Mouse (Mus musculus) heart, embryonic 10.5 days (tissue): ENCODE data around the gene Zdhhc20. TPM values are rescaled to one million over a fixed set of nuclear protein-coding genes. Genes with fewer than 3 reads are reported as not detected.
"Not testable (repeated sequence)": the region's sequence is repeated elsewhere in the genome, so short reads cannot be mapped to it uniquely, and the experiment has no call there.

ENCODE experiments used
- DNase-seq: peaks from one replicate; pipeline ENCODE4 v3.0.0-alpha.2; 2017; ENCODE audit warnings: low spot score
- H3K27ac ChIP-seq: fragments of 300-500 bp; sonication (generic); 2 replicates; pipeline ENCODE4 v1.5.1; 2016; ENCODE audit warnings: mild to moderate bottlenecking
- H3K27me3 ChIP-seq: fragments of 300-500 bp; sonication (generic); 2 replicates; pipeline ENCODE4 v1.6.1; 2016; ENCODE audit warnings: mild to moderate bottlenecking; ENCODE audit not compliant: poor library complexity, insufficient read depth, severe bottlenecking
- H3K36me3 ChIP-seq: fragments of 300-500 bp; sonication (generic); 2 replicates; pipeline ENCODE4 v1.6.1; 2016; ENCODE audit warnings: mild to moderate bottlenecking, moderate library complexity
- H3K4me1 ChIP-seq: fragments of 300-500 bp; sonication (generic); 2 replicates; pipeline ENCODE4 v1.6.1; 2016; ENCODE audit warnings: mild to moderate bottlenecking
- H3K4me3 ChIP-seq: fragments of 300-500 bp; sonication (generic); 2 replicates; pipeline ENCODE4 v1.5.1; 2016; ENCODE audit warnings: mild to moderate bottlenecking, moderate library complexity
- H3K9me3 ChIP-seq: fragments of 300-500 bp; sonication (generic); 2 replicates; pipeline ENCODE4 v1.6.1; 2016; ENCODE audit warnings: mild to moderate bottlenecking, moderate library complexity
- WGBS: fragments of 180-500 bp; shearing (Covaris S2); methylation state at CpG from one replicate; pipeline ENCODE4 v1.1.7; 2016; 5-methylcytosine and 5-hydroxymethylcytosine counted together
- polyA plus RNA-seq: library from polyadenylated mRNA; unstranded; fragments of >200 nt; fragmentation: Nextera tagmentation; extraction: Ambion mirVana; gene quantifications from 2 replicates; pipeline ENCODE4 v1.2.1, GENCODE M21; 2016

The Zdhhc20 gene
- 46.7 and 52.1 TPM in 2 replicates for polyA plus RNA-seq

DNA sequence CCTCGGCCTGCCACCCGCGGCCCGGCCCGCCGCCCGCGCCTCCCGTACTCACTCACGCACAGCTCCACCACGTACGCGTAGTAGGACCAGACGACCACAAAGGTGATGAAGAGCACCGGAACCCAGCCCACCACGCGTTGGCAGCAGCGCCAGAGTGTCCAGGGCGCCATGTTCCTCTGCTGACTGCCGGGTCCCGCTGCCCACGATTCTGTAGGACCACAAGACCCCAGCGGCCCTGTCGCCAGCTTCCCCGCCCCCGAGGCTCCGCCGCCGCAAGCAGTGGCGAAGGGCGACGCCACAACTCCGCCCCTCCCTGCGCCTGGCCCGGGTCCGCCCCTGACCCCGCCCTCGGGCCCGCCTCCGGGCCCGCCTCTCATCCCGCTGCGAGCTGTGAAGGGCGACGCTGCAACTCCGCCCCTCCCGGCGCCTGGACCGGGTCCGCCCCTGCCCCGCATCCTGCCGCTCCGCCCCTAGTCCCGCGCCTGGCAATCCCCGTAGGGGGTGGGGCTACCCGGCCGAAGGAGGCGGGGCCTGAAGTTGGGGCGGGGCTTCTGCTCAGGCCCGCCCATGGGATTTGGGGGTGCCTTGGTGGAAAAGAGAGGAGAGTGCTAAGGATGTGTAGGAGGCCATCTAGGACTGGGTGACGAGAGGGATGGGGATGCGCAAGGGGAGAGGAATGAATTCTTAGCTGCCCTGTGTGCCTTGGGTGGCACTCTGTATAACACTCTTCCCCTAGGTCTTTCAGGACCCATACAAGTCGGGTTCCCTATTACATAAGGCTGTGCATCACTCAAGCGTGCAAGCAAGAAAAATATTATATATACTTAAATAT lies at the start of gene Zdhhc20:
TSS of gene Zdhhc20 (minus strand) at position 266 of the 832 bp plus-strand sequence.
- DNase-seq = peak; percentile 98
- Histone ChIP-seq H3K4me3 (peak within 1 kb of the TSS; percentile 79), H3K27ac (peak within 1 kb of the TSS; percentile 92), H3K9me3 (no peaks in the 10 kb centered on the region), H3K36me3 (0 out of 2 replicates have a peak, but pooled peaks cover 3% of the 10 kb centered on the region), H3K4me1 (peaks cover 9% of the 10 kb centered on the region), H3K27me3 (no peaks in the 10 kb centered on the region)
- WGBS = 4% methylated on average over 65 of the region's 65 CpGs

DNA sequence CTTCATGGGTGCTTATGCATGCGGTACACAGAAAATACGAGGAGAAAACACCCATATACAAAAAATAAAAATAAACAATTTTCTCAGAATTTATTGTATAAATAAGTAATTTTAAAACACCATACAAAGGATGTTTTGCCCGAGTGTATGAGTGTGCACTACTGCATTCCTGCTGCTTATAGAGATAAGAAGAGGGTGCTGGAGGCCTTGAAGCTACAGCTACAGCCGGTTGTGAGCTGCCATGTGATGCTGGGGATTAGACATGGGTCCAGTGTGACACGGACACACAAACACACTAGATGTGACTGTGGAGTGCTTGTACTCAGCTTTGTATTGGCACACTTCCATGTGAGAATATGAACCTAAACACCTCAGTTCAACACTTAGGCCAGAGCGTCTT lies 47.2 kb upstream of the Zdhhc20 start:
- Histone ChIP-seq H3K4me1 (0 out of 2 replicates have a peak, but pooled peaks cover 7% of the 10 kb centered on the region), H3K27ac (no peak overlapping the region), H3K36me3 (peaks cover 19% of the 10 kb centered on the region; the same call in 1 of the 2 replicates), H3K4me3 (no peak overlapping the region), H3K27me3 (no peaks in the 10 kb centered on the region), H3K9me3 (no peaks in the 10 kb centered on the region)
- no peak for DNase-seq
- WGBS = 76% methylated on average over 6 of the region's 6 CpGs

DNA sequence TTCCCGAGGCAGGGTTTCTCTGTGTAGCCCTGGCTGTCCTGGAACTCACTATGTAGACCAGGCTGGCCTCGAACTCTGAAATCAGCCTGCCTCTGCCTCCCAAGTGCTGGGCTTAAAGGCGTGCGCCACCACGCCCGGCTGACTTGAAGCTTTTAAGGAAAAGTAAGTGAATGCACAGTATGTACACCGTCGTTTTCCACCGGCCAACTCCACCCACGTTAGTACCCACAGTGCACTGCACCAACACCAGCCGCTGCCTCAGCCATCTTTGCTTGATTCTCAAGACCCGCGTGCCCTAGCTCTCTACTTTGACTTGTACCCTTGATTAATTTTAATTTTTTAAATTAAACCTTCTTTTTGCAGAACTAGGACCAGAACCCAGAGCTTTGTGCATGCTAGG lies 44.6 kb upstream of the Zdhhc20 start:
- Histone ChIP-seq H3K27ac (no peak overlapping the region), H3K36me3 (peaks cover 15% of the 10 kb centered on the region; the same call in 1 of the 2 replicates), H3K27me3 (no peaks in the 10 kb centered on the region), H3K4me1 (0 out of 2 replicates have a peak, but pooled peaks cover 7% of the 10 kb centered on the region), H3K9me3 (no peaks in the 10 kb centered on the region), H3K4me3 (no peak overlapping the region)
- no peak for DNase-seq
- 89% methylated on average over 13 of the region's 13 CpGs for WGBS

DNA sequence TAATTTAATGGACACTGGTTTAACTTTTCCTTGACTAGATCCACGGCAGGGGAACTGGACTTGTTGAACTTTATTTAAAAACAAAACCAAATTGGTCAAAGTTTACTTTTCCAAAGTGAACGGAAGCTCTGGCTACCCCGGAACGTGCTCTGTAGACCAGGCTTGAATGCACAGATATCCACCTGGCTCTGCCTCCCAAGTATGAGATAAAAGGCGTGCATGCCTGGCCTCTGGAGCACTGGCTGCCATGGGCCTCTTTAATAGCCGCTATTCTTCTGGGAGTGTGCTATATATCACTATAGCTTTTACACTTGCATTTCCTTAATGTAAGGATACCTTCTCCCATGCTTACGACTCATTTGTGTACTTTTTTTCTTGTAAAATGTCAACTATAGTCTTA lies 43.5 kb upstream of the Zdhhc20 start:
- H3K27me3 ChIP-seq = no peaks in the 10 kb centered on the region
- H3K4me3 ChIP-seq = no peak overlapping the region
- H3K27ac ChIP-seq = no peak overlapping the region
- DNase-seq = no peak
- peaks cover 14% of the 10 kb centered on the region; the same call in 1 of the 2 replicates for H3K36me3 ChIP-seq
- 60% methylated on average over 7 of the region's 7 CpGs for WGBS
- 0 out of 2 replicates have a peak, but pooled peaks cover 7% of the 10 kb centered on the region for H3K4me1 ChIP-seq
- H3K9me3 ChIP-seq = no peaks in the 10 kb centered on the region

DNA sequence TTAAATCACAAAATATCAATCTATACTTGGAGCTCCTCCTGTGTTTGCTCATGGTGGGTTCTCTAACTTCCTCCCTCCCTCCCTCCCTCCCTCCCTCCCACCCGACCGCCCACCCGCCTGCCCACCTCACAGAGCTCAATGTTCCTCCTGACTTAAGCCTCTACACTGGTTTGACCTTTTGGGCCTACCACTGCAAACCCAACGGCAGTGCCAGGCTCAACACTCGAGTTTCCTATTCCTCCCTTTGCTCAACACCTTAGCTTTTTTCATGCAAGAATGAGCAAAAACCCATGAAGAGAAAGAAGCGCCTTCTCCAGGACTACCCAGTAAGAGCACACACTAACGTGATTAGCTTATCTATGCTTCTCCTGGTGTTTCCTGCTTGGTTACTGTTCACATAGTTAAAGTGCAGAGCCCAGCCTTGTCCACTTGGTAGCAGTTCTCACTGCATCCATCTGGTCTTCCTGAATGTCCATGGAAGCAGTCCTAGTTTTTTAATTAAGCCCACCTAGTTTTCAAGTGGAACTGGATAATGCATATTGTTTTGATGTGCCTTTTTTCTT lies 42.9 kb upstream of the Zdhhc20 start:
- H3K27ac ChIP-seq = no peak overlapping the region

DNA sequence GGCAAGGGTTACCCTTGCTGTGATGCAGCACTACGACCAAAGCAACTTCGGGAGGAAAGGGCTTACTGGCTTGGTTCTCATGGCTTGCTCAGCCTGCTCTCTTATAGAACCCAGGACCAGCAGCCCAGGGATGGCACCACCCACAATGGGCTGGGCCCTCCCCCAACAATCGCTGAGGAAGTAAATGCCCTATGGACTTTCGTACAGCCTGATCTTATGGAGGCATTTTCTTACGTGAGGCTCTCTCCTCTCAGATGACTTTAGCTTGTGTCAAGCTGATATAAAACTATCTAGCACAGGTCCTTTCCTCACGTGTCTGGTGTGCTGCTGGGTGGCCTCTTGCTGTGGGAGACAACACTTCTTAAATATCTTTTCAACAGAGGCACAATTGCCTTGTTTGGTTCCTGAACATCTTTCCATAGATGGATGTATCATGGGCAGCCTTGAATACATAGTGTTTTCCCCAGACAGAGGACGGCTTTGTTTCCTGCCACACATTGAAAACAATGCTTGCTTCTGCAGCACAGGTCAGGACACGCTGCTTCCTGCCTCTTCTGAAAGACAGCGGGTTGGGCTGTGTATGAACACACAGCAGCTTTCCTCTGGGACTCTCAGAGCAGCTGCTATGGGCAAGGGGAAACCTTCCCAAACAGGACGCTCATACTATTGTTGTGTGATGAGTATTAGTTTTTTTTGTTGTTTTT lies 31.5 kb upstream of the Zdhhc20 start:
- Histone ChIP-seq H3K4me1 (peaks cover 14% of the 10 kb centered on the region), H3K36me3 (peaks cover 50% of the 10 kb centered on the region), H3K27ac (0 out of 2 replicates have a peak overlapping the region, but pooled peaks have one; percentile 18), H3K4me3 (no peak overlapping the region), H3K9me3 (no peaks in the 10 kb centered on the region), H3K27me3 (no peaks in the 10 kb centered on the region)
- 60% methylated on average over 10 of the region's 10 CpGs for WGBS
- DNase-seq = no peak

More for the DNA sequence above, 42.9 kb upstream of the Zdhhc20 start:
- H3K4me1 ChIP-seq = 0 out of 2 replicates have a peak, but pooled peaks cover 7% of the 10 kb centered on the region
- 41% methylated on average over 7 of the region's 7 CpGs for WGBS
- no peaks in the 10 kb centered on the region for H3K9me3 ChIP-seq
- peak; percentile 51 for DNase-seq
- peaks cover 14% of the 10 kb centered on the region; the same call in 1 of the 2 replicates for H3K36me3 ChIP-seq
- H3K4me3 ChIP-seq = no peak overlapping the region
- no peaks in the 10 kb centered on the region for H3K27me3 ChIP-seq

DNA sequence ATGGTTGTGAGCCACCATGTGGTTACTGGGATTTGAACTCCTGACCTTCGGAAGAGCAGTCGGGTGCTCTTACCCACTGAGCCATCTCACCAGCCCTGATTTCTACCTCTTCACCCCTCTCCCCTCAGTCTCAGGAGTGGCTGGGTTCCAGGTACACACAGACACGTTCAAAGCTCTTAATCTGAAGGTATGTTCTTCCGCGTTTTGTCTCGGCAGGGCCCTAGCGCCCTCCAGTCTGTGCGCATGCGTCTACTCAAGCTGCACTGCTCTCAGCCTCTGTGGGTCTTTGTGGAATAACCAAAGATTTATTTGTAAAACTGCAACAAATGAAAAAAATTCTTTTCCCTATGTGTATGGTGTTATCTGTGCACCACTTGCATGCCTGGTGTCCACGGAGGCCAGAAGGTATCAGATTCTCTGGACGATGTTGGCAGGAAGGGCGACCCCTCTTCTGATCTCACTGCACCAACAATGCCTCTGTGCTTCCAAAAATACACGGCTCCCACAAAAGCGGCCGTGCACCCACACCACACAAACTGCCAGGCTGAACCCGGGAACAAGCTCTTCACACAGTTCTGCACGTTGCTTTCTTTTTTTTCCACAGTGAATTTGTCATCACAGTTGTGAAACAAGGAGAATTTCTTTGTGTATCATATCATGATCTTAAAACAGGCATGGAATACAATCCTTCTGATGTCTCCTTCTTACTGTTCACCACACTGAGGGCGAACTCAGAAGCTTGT lies 30.7 kb upstream of the Zdhhc20 start:
- no peak for DNase-seq
- Histone ChIP-seq H3K9me3 (no peaks in the 10 kb centered on the region), H3K4me3 (no peak overlapping the region), H3K27ac (no peak overlapping the region), H3K4me1 (peaks cover 14% of the 10 kb centered on the region), H3K36me3 (peaks cover 52% of the 10 kb centered on the region), H3K27me3 (no peaks in the 10 kb centered on the region)
- 71% methylated on average over 18 of the region's 18 CpGs for WGBS

DNA sequence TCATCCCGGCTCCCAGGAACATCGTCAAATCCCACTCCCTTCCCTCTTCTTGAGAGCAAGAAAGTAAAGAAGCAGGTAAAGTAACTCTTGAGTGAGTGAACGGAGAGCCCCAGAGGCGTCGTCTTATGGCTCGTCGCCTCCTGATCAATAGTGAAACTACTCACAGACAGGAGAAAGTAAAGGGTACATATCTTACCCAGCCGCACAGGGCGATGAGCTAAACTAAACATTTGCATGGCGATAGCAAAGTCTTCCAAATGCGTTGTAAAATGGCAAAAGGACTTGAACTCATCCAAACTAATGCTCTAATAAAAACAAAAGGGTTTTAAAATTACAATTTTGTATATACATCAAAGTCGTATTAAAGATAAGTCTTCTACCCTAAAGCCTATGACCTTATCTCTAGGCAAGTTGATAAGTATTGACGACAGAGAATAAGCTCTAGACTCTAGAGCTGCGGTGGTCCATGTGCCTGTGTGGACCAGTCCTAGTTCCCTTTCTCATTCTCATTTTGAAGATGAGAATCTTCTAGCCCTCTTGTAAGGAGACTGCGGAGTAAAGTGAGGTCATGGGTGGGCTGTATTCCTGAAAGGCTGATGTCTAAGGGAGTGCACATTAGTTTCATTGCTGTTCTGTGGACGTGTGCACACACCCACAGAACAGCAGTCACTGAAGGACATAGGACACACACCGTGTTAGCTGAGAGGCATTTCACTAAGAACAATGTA lies 29.2 kb upstream of the Zdhhc20 start:
- peaks cover 14% of the 10 kb centered on the region for H3K4me1 ChIP-seq
- no peak for DNase-seq
- H3K27me3 ChIP-seq = no peaks in the 10 kb centered on the region
- H3K9me3 ChIP-seq = no peaks in the 10 kb centered on the region
- H3K36me3 ChIP-seq = peaks cover 55% of the 10 kb centered on the region
- no peak overlapping the region for H3K27ac ChIP-seq
- no peak overlapping the region for H3K4me3 ChIP-seq
- WGBS = 87% methylated on average over 17 of the region's 17 CpGs

DNA sequence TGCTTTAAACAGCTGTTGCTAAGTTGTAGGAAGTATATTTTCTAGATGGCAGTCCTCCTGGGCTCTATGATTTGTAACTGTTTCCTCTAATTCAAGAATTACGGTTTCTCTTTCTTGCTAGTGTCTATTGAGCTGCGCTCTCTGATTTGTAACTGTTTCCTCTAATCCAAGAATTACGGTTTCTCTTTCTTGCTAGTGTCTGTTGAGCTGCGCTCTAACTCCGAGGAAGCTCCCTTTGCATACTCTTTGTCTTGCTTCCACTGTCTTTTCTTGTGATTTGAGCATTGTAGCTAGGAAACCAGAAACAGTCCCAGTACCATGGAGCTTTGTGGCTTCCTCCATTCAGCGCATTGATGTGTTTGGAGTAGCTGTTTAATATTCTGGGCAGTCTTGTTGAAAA lies 25.3 kb upstream of the Zdhhc20 start:
- no peak for DNase-seq
- no peak overlapping the region for H3K27ac ChIP-seq
- H3K9me3 ChIP-seq = no peaks in the 10 kb centered on the region
- H3K4me3 ChIP-seq = no peak overlapping the region
- no peaks in the 10 kb centered on the region for H3K4me1 ChIP-seq
- WGBS = 72% methylated on average over 6 of the region's 6 CpGs
- H3K27me3 ChIP-seq = no peaks in the 10 kb centered on the region
- H3K36me3 ChIP-seq = peaks cover 36% of the 10 kb centered on the region

DNA sequence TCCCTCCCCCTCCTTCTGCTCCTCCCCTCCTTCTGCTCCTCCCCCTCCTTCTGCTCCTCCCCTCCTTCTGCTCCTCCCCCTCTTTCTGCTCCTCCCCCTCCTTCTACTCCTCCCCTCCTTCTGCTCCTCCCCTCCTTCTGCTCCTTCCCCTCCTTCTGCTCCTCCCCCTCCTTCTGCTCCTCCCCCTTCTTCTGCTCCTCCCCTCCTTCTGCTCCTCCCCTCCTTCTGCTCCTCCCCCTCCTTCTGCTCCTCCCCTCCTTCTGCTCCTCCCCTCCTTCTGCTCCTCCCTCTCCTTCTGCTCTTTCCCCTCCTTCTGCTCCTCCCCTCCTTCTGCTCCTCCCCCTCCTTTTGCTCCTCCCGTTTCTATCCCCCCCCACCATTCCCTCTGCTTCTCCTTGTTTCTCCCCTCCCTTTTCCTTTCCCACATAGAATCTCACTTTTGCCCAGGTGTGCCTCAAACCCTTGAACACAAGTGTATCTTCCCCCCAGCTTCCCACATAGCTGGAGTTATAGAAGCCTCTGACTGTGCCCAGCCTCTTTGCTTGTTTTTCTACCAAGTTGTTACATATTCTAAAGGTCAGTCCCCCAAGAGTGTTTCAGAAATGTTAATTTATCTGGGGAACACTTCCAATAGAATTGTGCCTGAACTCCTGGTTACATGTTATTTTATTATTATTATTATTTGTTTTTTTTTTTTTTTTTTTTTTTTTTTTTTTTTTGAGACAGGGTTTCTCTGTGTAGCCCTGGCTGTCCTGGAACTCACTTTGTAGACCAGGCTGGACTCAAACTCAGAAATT lies 22.3 kb upstream of the Zdhhc20 start:
- 33% methylated on average over 1 of the region's 1 CpGs for WGBS

DNA sequence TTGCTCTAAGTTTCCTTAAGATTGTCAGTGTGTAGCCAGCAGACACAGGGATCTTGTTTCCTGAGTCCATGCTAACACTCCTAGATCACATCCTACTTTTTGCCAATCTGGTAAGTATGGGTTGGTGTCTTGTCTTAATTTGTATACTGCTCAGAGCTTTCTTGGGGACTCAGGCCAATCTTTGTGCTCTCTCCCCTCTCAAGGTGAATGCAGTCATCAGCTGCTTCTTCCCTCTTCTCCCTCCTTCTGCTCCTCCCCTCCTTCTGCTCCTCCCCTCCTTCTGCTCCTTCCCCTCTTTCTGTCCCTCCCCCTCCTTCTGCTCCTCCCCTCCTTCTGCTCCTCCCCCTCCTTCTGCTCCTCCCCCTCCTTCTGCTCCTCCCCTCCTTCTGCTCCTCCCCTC lies 21.7 kb upstream of the Zdhhc20 start:
- peaks cover 18% of the 10 kb centered on the region for H3K36me3 ChIP-seq
- not testable (repeated sequence) for H3K4me1 ChIP-seq, H3K9me3 ChIP-seq, H3K27me3 ChIP-seq, H3K4me3 ChIP-seq, DNase-seq, H3K27ac ChIP-seq

More for the DNA sequence above, 22.3 kb upstream of the Zdhhc20 start:
- not testable (repeated sequence) for H3K4me3 ChIP-seq, H3K27me3 ChIP-seq, H3K27ac ChIP-seq, DNase-seq, H3K9me3 ChIP-seq, H3K4me1 ChIP-seq
- H3K36me3 ChIP-seq = peaks cover 24% of the 10 kb centered on the region
